Mouse (Mus musculus) heart, adult 11 months (tissue): ENCODE data around the gene Ms4a6c.

Source experiments
- DNase-seq: peaks from one replicate; pipeline ENCODE4 v3.0.0; 2022

Ms4a6c gene

GRCm38 (mm10) chr19:11504857-11505256 is 35.7 kb downstream of the Ms4a6c start:
- DNase-seq, result no peak

GRCm38 (mm10) chr19:11513458-11513857 is 44.3 kb downstream of the Ms4a6c start:
- peak; percentile 97 for DNase-seq

GRCm38 (mm10) chr19:11516246-11516645 is 47.1 kb downstream of the Ms4a6c start, which contains the start of gene Ms4a6b:
TSS of gene Ms4a6b (plus strand) at chr19:11516512.
- peak; percentile 87 for DNase-seq

- peak; percentile 78 for DNase-seq
These were observed 47.7 kb downstream of the Ms4a6c start for GRCm38 (mm10) chr19:11516845-11517244.

GRCm38 (mm10) chr19:11517373-11517772 is 48.2 kb downstream of the Ms4a6c start:
- peak; percentile 98 for DNase-seq

GRCm38 (mm10) chr19:11518356-11518755 is 49.2 kb downstream of the Ms4a6c start:
- peak; percentile 88 for DNase-seq

GRCm38 (mm10) chr19:11520146-11520545 is 51.0 kb downstream of the Ms4a6c start:
- no peak for DNase-seq
